Mouse (Mus musculus) splenic B cell, adult 2 months (primary cell): ENCODE measurements at regions not wholly inside any gene's neighbourhood (a gene's known extent, or its start where the extent isn't known, plus 50 kb on each side); places are given as distances from the start of the nearest gene placed in this dataset.

Experiments used
- DNase-seq: peaks from one replicate; pipeline ENCODE4 v3.0.0-alpha.2; 2011; ENCODE audit warnings: low read depth, low spot score
- H3K27me3 ChIP-seq: 2 replicates; pipeline ENCODE4 v1.6.1; 2012; ENCODE audit warnings: mild to moderate bottlenecking, low read length, moderate library complexity, mixed read lengths; ENCODE audit not compliant: control insufficient read depth, poor library complexity, insufficient read depth, severe bottlenecking
- H3K36me3 ChIP-seq: 2 replicates; pipeline ENCODE4 v1.6.1; 2012; ENCODE audit warnings: mild to moderate bottlenecking, low read length, moderate library complexity, mixed read lengths; ENCODE audit not compliant: control insufficient read depth, poor library complexity, insufficient read depth, severe bottlenecking

- Histone ChIP-seq H3K36me3 (no peaks in the 10 kb centered on the region), H3K27me3 (no peaks in the 10 kb centered on the region)
- DNase-seq = no peak
Measured at GRCm38 (mm10) chr2:160479240-160479639, 112.4 kb upstream of the Mafb start.

- H3K27me3 ChIP-seq = no peaks in the 10 kb centered on the region
- no peaks in the 10 kb centered on the region for H3K36me3 ChIP-seq
- DNase-seq = no peak
Measured at GRCm38 (mm10) chr2:160485097-160485496, 118.2 kb upstream of the Mafb start.

GRCm38 (mm10) chr2:160485515-160485914 lies 118.7 kb upstream of the Mafb start:
- Histone ChIP-seq H3K36me3 (no peaks in the 10 kb centered on the region), H3K27me3 (no peaks in the 10 kb centered on the region)
- no peak for DNase-seq

GRCm38 (mm10) chr2:160499726-160500125 lies 132.9 kb upstream of the Mafb start:
- Histone ChIP-seq H3K27me3 (no peaks in the 10 kb centered on the region), H3K36me3 (no peaks in the 10 kb centered on the region)
- no peak for DNase-seq

GRCm38 (mm10) chr2:160502901-160503300 lies 136.0 kb upstream of the Mafb start:
- no peak for DNase-seq
- Histone ChIP-seq H3K36me3 (no peaks in the 10 kb centered on the region), H3K27me3 (no peaks in the 10 kb centered on the region)

- Histone ChIP-seq H3K36me3 (no peaks in the 10 kb centered on the region), H3K27me3 (no peaks in the 10 kb centered on the region)
- no peak for DNase-seq
Measured at GRCm38 (mm10) chr2:160503597-160504393, 136.9 kb upstream of the Mafb start.

GRCm38 (mm10) chr2:160504394-160504657 lies 137.5 kb upstream of the Mafb start:
- Histone ChIP-seq H3K27me3 (no peaks in the 10 kb centered on the region), H3K36me3 (no peaks in the 10 kb centered on the region)
- no peak for DNase-seq

GRCm38 (mm10) chr2:160507371-160507770 lies 138.3 kb upstream of the Top1 start:
- no peaks in the 10 kb centered on the region for H3K27me3 ChIP-seq
- H3K36me3 ChIP-seq = no peaks in the 10 kb centered on the region
- DNase-seq = no peak

GRCm38 (mm10) chr2:160507816-160508564 lies 137.7 kb upstream of the Top1 start:
- H3K27me3 ChIP-seq = no peaks in the 10 kb centered on the region
- H3K36me3 ChIP-seq = no peaks in the 10 kb centered on the region
- no peak for DNase-seq

- H3K36me3 ChIP-seq = no peaks in the 10 kb centered on the region
- DNase-seq = no peak
- H3K27me3 ChIP-seq = no peaks in the 10 kb centered on the region
Measured at GRCm38 (mm10) chr2:160510159-160510558, 135.5 kb upstream of the Top1 start.

GRCm38 (mm10) chr2:160510635-160511421 lies 134.9 kb upstream of the Top1 start:
- DNase-seq = no peak
- H3K27me3 ChIP-seq = no peaks in the 10 kb centered on the region
- no peaks in the 10 kb centered on the region for H3K36me3 ChIP-seq

- Histone ChIP-seq H3K36me3 (no peaks in the 10 kb centered on the region), H3K27me3 (no peaks in the 10 kb centered on the region)
- no peak for DNase-seq
Measured at GRCm38 (mm10) chr2:160515621-160516020, 130.1 kb upstream of the Top1 start.

- no peak for DNase-seq
- H3K36me3 ChIP-seq = no peaks in the 10 kb centered on the region
Measured at GRCm38 (mm10) chr2:160516526-160516925, 129.2 kb upstream of the Top1 start.

GRCm38 (mm10) chr2:160525301-160526205 lies 120.1 kb upstream of the Top1 start:
- no peaks in the 10 kb centered on the region for H3K36me3 ChIP-seq
- H3K27me3 ChIP-seq = no peaks in the 10 kb centered on the region
- DNase-seq = no peak

More at GRCm38 (mm10) chr2:160516526-160516925, 129.2 kb upstream of the Top1 start:
- no peaks in the 10 kb centered on the region for H3K27me3 ChIP-seq
